Mouse (Mus musculus) myocyte (in vitro differentiated cells): ENCODE measurements around the gene Dennd5a. TPM values are rescaled to one million over a fixed set of nuclear protein-coding genes. Genes with fewer than 3 reads are reported as not detected.

Experiments
- H3K27me3 ChIP-seq: one replicate; pipeline ENCODE4 v1.6.1; 2011; ENCODE audit not compliant: control insufficient read depth, insufficient read depth, insufficient read length
- H3K36me3 ChIP-seq: one replicate; pipeline ENCODE4 v1.6.1; 2011; ENCODE audit not compliant: control insufficient read depth, insufficient read depth
- H3K4me2 ChIP-seq: one replicate; pipeline ENCODE4 v1.6.1; 2011; ENCODE audit warnings: low read depth, control low read depth
- H3K4me3 ChIP-seq: one replicate; pipeline ENCODE4 v1.5.1; 2011; ENCODE audit warnings: mild to moderate bottlenecking, control low read depth, moderate library complexity
- H3K79me2 ChIP-seq: one replicate; pipeline ENCODE4 v1.6.1; 2011; ENCODE audit not compliant: control insufficient read depth, insufficient read depth
- H3ac ChIP-seq: one replicate; pipeline ENCODE4 v1.6.1; 2011; ENCODE audit not compliant: control insufficient read depth, insufficient read length
- POLR2A ChIP-seq: IDR thresholded peaks from one replicate; pipeline ENCODE4 v1.6.1; 2011; ENCODE audit warnings: low read depth, mild to moderate bottlenecking, control low read depth, moderate library complexity; ENCODE audit not compliant: insufficient read length
- polyA plus RNA-seq: library from polyadenylated mRNA; unstranded; fragments of >200 nt; fragmentation: generic; extraction: Trizol; gene quantifications from one replicate; pipeline ENCODE4 v1.2.1, GENCODE M21; 2012; ENCODE audit warnings: missing spikeins

The Dennd5a gene
- polyA plus RNA-seq, 1 experiment = 54.0 TPM

DNA sequence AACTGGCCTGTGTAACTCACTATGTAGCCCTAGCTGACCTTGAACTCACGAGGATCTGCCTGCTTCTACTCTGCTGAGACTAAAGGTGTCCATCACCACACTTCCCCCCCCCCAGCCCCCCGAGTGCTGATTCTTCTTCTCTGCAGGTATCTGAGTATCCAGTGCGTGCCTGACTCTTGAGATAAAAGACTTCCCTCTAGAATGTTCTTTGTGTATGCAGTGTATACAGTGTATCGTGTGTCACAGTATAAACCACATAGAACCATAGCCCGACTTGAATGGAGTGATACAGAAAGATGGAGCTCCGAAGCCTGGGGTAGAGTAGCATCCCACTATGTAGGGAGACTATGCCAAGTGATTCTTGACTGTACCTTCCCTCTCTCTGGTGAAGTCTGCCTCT is 116.2 kb downstream of the Dennd5a start:
- Histone ChIP-seq H3K4me2 (no peak overlapping the region), H3K79me2 (no peaks in the 10 kb centered on the region), H3K36me3 (no peaks in the 10 kb centered on the region), H3K27me3 (peaks cover 32% of the 10 kb centered on the region), H3ac (no peak overlapping the region), H3K4me3 (no peak overlapping the region)
- TF ChIP-seq POLR2A = no peak

Other genes starting within 250 kb of the Dennd5a start
- gene BC051019, start 236.6 kb downstream of the Dennd5a start, polyA plus RNA-seq = 33.3 TPM
- 0.24 TPM for gene Ascl3, start 228.7 kb downstream of the Dennd5a start, polyA plus RNA-seq
- gene Tmem9b, start 207.6 kb downstream of the Dennd5a start, polyA plus RNA-seq = 57.1 TPM
- gene Nrip3, start 178.4 kb downstream of the Dennd5a start, polyA plus RNA-seq = 0.01 TPM
- not detected for gene Scube2, start 94.8 kb downstream of the Dennd5a start, polyA plus RNA-seq
- 32.2 TPM for gene Tmem41b, start 26.5 kb upstream of the Dennd5a start, polyA plus RNA-seq
- gene Ipo7, start 57.8 kb upstream of the Dennd5a start, polyA plus RNA-seq = 28.3 TPM
- 6.4 TPM for gene Zfp143, start 100.7 kb upstream of the Dennd5a start, polyA plus RNA-seq
- 4.6 TPM for gene Wee1, start 161.6 kb upstream of the Dennd5a start, polyA plus RNA-seq